Mouse (Mus musculus) heart, embryonic 12.5 days (tissue): Measurements from ENCODE around the gene Bpifb3. TPM values are rescaled to one million over a fixed set of nuclear protein-coding genes. Genes with fewer than 3 reads are reported as not detected.

Source experiments
- polyA plus RNA-seq: library from polyadenylated mRNA; unstranded; fragments of >200 nt; fragmentation: Nextera tagmentation; extraction: Ambion mirVana; gene quantifications from 2 replicates; pipeline ENCODE4 v1.2.1, GENCODE M21; 2016

Gene Bpifb3
- polyA plus RNA-seq, 1 experiment from 2014 or later: not detected

Other genes starting within 250 kb of the Bpifb3 start
- gene Dnmt3c, start 221.6 kb upstream of the Bpifb3 start, polyA plus RNA-seq: 0.12 TPM in 1 of 2 replicates, not detected in the other
- 315 and 319 TPM in 2 replicates for gene Mapre1, start 177.0 kb upstream of the Bpifb3 start, polyA plus RNA-seq
- gene Efcab8, start 138.3 kb upstream of the Bpifb3 start, polyA plus RNA-seq: 0.09 TPM in 1 of 2 replicates, not detected in the other
- gene Sun5, start 47.1 kb upstream of the Bpifb3 start, polyA plus RNA-seq: not detected in 2 replicates
- not detected in 2 replicates for gene Bpifb2, start 43.2 kb upstream of the Bpifb3 start, polyA plus RNA-seq
- gene Bpifb6, start 17.8 kb upstream of the Bpifb3 start, polyA plus RNA-seq: not detected in 2 replicates
- not detected in 2 replicates for gene Bpifb4, start 20.0 kb downstream of the Bpifb3 start, polyA plus RNA-seq
- not detected in 2 replicates for gene Bpifa6, start 56.7 kb downstream of the Bpifb3 start, polyA plus RNA-seq
- not detected in 2 replicates for gene Bpifa2, start 90.0 kb downstream of the Bpifb3 start, polyA plus RNA-seq
- gene Bpifa3, start 212.1 kb downstream of the Bpifb3 start, polyA plus RNA-seq: not detected in 2 replicates
- not detected in 2 replicates for gene Bpifa1, start 224.7 kb downstream of the Bpifb3 start, polyA plus RNA-seq
- not detected in 2 replicates for gene Bpifa5, start 244.4 kb downstream of the Bpifb3 start, polyA plus RNA-seq